Mouse (Mus musculus): ENCODE data around the gene En1. TPM values are rescaled to one million over a fixed set of nuclear protein-coding genes. Genes with fewer than 3 reads are reported as not detected.

En1 gene
- polyA plus RNA-seq, 1 experiment from 2014 or later: not detected

GRCm38 (mm10) chr1:120643380-120643779 is 41.2 kb downstream of the En1 start:
- Histone ChIP-seq H3K27ac (no peak overlapping the region), H3K36me3 (ENCODE audit: inconsistent target) (no peaks in the 10 kb centered on the region), H3K79me2 (ENCODE audit: inconsistent target) (no peaks in the 10 kb centered on the region), H3K4me3 (ENCODE audit: inconsistent target) (no peak overlapping the region)
- 73% methylated on average over 10 of the region's 10 CpGs for WGBS (ENCODE audit: missing documents)

GRCm38 (mm10) chr1:120643848-120644711 is 41.9 kb downstream of the En1 start:
- Histone ChIP-seq H3K4me3 (ENCODE audit: inconsistent target) (no peak overlapping the region), H3K27ac (no peak overlapping the region), H3K36me3 (ENCODE audit: inconsistent target) (no peaks in the 10 kb centered on the region), H3K79me2 (ENCODE audit: inconsistent target) (no peaks in the 10 kb centered on the region)
- WGBS (ENCODE audit: missing documents): 38% methylated on average over 13 of the region's 13 CpGs

GRCm38 (mm10) chr1:120644755-120645154 is 42.5 kb downstream of the En1 start:
- no peaks in the 10 kb centered on the region for H3K36me3 ChIP-seq (ENCODE audit: inconsistent target)
- H3K4me3 ChIP-seq (ENCODE audit: inconsistent target): no peak overlapping the region
- 53% methylated on average over 1 of the region's 1 CpGs for WGBS (ENCODE audit: missing documents)
- no peaks in the 10 kb centered on the region for H3K79me2 ChIP-seq (ENCODE audit: inconsistent target)
- no peak overlapping the region for H3K27ac ChIP-seq

GRCm38 (mm10) chr1:120650068-120650467 is 47.9 kb downstream of the En1 start:
- no peaks in the 10 kb centered on the region for H3K79me2 ChIP-seq (ENCODE audit: inconsistent target)
- no peaks in the 10 kb centered on the region for H3K36me3 ChIP-seq (ENCODE audit: inconsistent target)
- H3K4me3 ChIP-seq (ENCODE audit: inconsistent target): no peak overlapping the region
- H3K27ac ChIP-seq: no peak overlapping the region
- 89% methylated on average over 8 of the region's 8 CpGs for WGBS (ENCODE audit: missing documents)

GRCm38 (mm10) chr1:120651997-120652396 is 49.8 kb downstream of the En1 start:
- Histone ChIP-seq H3K79me2 (ENCODE audit: inconsistent target) (no peaks in the 10 kb centered on the region), H3K27ac (no peak overlapping the region), H3K36me3 (ENCODE audit: inconsistent target) (no peaks in the 10 kb centered on the region), H3K4me3 (ENCODE audit: inconsistent target) (no peak overlapping the region)
- WGBS (ENCODE audit: missing documents): 87% methylated on average over 5 of the region's 5 CpGs

- WGBS (ENCODE audit: missing documents): 90% methylated on average over 7 of the region's 7 CpGs
These were observed 52.8 kb downstream of the En1 start for GRCm38 (mm10) chr1:120654950-120655396.

More at GRCm38 (mm10) chr1:120654950-120655396, 52.8 kb downstream of the En1 start:
- no peak overlapping the region for H3K27ac ChIP-seq
- H3K79me2 ChIP-seq (ENCODE audit: inconsistent target): no peaks in the 10 kb centered on the region
- H3K4me3 ChIP-seq (ENCODE audit: inconsistent target): no peak overlapping the region
- H3K36me3 ChIP-seq (ENCODE audit: inconsistent target): no peaks in the 10 kb centered on the region

Other genes starting within 250 kb of the En1 start
- 2.7 to 7.5 TPM (median 3.7 TPM) in 3 replicates for gene Marco, start 97.4 kb upstream of the En1 start, polyA plus RNA-seq (2018)